Mouse (Mus musculus) natural killer cell, adult 2 months (primary cell): ENCODE data around the gene Fscn1.

Experiments used
- DNase-seq, 2 experiments: peaks; one replicate each; pipeline ENCODE4 v3.0.0; 2022; ENCODE audit warnings: low spot score in 2 of 2

Fscn1 gene

DNA sequence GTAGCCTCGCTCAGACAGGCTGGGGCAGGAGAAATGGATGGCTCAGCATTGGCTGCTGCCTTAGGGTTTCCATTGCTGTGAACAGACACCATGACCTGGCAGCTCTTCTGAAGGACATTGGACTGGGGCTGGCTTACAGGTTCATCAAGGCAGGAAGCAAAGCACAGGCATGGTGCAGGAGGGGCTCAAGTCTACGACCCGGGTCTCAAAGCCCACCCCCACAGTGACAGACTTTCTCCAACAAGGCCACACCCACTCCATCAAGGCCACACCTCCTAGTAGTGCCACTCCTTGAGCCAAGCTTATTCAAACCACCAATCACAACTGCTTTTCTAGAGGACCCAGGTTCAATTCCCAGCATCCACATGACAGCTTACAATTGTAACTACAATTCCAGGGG, 13.8 kb downstream of the Fscn1 start:
- DNase-seq = no peak

DNA sequence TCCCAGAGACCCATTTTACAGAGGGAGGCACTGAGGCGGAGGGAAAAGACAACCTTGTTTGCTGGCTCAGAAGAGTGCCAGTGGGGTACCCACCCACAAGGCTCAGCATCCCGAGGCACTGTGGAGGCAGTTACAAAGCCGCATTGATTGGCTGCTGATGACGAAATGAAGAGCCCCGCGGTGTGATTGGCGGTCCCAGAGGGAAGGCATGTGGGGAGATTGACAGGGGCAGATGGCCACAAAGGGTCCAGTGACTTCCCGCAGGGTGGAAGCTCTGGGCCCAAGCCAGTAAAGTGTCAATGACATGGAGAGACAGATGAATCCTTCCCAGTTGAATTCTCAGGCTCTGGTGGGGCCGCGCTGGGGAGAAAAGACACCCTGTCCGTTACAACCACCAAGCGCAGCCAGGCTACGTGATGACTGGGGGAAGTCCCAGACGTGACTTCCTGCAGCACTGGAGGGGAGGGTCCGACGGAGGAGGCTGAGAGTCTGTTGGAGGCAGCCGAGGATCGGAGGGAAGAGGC, 14.5 kb downstream of the Fscn1 start:
- DNase-seq = peak; percentile 30 to 37

DNA sequence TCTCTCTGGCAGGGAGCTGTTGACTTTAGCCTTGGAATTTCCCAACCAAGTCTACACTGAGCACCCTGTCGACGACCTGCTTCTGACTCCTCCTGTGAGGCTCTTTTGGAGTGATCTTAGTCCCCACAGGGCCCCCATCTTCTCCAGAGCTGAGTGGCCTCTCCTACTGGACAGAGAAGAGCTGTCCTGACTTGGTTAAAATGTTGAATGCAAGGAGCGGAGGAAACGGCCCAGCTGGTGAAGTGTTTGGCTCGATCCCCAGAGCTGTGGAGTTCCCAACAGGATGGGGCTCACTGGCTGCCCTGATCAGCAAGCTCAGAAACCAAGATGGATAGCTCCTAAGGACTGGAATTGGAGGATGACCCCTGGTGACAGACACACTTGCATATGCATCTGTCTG, 16.4 kb downstream of the Fscn1 start:
- DNase-seq = no peak

DNA sequence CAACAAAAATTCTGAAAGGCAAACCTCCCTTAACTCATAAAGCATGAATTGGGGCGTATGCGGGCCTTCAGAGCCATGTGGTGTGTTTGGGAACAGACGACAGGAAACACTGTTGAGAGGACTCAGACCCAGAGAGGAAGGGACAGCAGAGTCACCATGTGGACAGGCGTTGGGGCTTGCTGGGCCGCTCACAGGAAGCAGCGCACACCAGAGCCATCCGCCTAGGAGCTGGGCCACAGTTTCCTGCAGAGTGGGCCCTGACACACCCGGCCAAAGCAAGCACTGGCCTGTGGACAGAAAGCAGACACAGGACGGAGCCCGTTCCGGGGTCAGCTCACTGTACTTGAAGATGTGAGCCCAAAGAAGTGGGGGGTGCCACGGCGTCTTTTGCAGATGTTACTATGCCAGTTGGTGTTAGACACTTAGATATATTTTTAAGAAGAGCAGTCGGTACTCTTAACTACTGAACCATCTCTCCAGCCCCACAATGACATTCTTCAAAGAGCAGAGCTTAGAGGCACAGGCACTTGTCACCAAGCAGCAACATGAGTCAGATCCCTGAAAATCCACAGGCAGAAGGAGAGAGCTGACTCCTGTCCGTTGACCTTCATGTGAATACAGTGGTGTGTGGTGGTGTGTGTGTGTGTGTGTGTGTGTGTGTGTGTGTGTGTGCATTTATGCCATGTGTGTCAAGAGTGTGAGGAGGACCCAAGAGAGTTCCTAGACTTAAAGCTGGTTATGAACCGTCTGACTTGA, 22.1 kb downstream of the Fscn1 start:
- DNase-seq = no peak

DNA sequence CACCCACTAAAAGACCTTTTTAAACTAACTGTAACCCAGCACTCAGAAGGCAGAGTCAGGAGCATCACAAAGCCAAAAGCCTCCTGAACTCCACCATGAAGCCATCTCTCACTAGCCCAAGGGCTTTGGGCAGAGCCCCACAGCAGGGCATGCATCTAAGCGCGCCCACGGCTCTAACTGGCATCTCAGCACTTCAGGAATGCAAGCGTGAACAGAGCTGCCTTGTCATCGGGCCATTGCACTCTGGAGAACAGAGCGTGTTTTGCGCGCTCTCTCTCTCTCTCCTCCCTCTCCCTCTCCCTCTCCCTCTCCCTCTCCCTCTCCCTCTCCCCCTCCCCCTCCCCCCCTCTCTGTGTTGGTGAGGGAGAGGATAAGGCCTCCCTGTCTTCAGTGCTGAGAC, 23.0 kb downstream of the Fscn1 start:
- DNase-seq = no peak

DNA sequence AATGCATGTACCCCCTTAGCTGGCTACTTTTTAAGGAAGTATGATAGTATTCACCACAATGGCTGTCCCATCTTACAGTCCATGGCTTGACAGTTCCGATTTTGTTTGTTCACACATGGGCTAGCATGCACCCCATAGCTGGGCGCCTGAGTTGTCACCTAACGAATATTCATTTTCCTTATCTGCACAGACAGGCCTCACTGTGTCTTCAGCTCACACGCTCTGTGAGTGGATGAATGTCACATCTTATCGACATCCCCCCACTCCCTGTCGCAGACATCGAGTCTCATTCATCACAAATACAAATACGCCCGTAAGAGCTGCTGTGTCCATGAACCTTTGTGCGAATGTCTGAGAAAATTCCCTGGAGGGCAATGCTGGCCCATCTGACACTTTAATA, 24.1 kb downstream of the Fscn1 start:
- DNase-seq = no peak

DNA sequence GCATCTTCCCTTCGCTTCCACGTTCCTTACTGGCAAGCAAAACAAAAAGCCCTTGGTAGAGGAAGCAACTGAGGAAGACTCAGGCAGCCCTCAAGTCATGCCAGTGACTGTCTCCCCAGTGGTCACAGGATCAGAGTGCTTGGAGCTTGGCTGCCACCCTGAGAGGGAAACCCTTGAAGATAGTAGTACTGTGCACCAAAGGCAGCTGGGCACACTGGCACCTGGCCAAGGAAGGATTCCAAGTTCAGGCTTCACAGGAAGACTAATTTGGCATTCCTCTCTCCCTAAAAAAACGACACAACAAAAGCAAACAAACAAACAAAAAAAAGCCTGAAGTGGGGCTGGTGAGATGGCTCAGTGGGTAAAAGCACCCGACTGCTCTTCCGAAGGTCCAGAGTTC, 28.4 kb downstream of the Fscn1 start:
- no peak for DNase-seq

DNA sequence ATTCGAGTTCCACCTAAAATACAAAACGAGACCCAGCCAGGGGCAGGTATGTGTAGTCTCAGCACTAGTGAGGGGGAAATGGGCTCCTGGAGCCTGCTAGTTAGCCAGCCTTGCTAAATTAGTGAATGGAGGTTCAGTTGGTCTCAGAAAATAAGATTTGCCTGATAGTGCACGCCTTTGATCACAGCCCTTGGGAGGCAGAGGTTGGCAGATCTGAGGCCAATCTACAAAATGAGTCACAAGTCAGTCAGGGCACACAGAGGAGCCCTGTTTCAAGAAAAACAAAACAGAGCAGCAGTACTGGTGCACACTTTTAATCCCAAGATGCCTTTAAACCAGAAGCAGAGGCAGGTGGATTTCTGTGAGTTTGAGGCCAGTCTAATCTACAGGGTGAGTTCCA, 29.0 kb downstream of the Fscn1 start:
- DNase-seq = no peak

DNA sequence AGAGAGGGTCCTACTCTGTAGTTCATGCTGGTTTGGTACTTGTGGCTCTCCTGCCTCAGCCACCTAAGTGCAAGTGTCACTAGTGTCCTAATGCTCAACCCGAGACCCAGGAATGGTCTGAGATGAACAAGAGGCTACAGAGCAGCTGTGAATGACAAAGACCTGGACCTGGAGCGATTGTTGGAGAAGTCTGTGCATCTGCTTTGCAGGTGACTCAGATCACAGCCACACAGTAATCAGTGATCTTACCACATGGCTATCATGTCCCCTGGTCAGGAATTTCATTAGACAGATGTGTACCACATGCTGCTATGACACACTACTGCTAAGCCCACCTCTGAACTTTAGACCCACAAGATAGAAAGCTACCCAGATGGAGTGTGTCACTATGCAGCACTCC, 34.6 kb downstream of the Fscn1 start:
- no peak for DNase-seq

DNA sequence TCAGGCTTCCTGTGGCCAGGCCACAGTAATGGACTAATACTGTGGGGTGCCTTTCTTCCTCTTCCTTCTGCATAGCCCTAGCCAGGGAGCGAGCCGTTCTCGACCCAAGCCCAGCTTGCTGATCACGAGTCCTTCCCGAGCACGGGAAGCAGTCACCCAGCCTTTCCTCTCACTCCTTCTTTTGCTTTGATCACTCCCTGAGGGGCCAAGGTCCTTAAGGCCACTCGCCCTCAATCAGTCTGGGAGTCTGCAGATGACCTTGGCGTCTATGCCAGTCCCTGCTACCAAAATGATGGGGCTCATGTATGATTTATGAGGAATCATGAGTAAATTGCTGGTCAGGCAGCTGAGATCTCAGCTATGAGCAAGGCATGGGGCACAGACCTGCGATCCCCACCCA, 37.4 kb downstream of the Fscn1 start:
- no peak for DNase-seq

DNA sequence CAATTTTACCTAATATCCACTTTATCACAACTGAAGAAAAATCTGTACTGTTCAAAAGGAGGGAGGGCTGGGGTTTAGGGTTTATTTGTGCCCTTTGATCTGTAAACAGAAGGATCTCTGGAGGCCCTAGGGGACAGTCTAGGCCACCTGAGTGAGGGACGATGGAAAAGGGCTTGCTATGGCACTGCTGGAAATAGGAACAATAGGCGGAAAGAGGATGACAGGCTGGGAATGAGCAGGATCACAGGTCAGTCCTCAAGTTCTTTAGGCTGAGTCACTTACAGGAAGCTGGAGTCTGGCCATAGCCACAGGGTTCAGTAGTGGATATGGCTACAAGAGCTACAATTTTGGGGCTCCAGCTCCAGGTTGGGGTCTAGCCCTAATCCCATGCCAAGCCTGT, 38.0 kb downstream of the Fscn1 start:
- DNase-seq = no peak

DNA sequence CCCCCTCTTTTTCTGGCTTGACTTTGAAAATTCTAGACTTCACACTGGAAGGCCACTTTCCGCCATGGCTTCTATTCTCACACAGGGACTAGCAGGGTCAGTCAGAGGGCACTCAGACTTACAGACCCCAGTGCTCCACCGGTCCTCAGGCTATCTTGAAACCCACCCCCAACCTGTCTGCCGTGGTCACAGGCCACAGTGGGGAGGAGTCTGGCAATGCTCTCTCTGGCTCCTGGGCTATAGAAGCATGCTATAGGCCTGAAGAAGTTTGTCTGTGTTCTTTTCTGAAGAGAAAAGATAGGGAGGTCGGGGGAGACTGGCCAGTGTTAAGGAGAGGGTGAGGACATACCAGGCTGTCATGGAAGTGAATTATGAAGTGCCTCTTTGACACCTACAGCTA, 39.9 kb downstream of the Fscn1 start:
- no peak for DNase-seq

DNA sequence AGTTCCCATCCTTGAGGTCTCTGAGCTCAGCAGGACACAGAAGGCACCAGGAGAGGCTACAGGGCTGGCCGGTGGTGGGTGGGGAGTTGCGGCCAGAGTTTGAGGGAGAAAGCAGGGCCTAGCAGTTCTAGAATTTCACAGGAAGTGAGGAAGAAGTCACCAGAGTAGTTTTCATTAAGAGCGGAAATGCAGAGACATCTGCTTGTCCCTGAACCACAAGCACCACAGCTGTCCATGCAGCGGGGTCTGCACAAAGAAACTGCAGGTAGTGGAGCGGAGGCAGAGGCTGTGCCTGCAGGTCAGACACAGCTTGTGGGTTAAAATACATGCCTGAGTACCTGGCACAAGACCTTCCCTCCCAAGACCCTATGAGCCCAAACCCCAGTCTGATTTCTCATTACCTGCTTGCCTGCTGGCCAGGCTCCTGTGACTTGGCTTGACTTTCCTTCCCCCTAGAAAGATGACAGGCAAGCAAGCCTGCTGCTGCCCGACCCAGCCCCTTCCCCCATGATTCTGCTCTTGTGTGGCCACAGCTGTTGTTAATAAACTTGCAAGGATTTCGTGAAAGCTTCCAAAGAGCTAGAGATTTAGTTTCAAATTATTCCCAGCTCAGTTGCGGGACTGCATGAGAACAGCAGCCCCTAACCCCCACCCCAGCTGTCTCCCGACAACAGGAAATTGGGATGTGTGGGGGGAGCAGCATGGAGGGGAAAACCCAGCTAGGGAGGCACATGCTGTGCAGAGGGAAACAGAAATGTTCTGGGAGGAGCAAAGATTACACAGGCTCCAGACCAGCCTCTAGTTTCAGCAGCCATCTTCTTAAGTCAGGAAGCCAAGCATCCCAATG, 40.7 kb downstream of the Fscn1 start:
- DNase-seq = no peak

DNA sequence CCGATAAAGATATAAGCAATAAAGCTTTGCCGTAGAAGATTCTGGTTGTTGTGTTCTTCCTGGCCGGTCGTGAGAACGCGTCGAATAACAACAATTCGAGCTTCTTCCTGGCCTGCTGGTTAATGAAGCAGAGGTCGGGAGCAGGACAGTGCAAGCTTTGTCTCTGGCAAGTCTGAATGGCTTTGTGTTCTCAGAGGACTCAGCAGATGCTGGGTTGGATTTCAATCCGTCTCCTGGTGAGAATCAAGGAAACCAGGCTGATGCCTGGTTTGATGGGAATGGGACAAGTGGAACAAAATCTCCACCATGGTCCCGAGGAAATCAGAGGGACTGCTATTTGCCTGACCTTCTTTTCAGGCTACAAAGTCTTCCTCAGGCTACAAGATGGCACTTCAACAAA, 49.2 kb downstream of the Fscn1 start:
- no peak for DNase-seq

DNA sequence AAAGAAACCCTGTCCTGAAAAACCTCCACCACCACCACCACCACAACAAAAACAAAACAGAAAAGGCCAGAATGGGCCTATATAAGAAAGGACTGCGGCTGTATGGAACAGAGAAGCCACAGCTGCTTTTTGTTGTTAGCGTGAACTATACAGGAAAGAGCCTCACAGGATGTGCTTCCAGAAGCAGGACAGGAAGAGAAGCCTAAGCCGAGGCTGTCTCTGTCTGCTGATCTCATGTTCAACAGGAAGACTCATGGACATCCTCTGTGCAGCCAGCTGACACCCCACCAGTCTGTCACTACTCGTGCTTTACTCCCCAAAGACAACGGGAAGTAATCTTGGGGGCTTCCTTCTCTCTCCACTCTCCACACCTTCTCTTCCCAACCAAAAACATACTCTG, 57.3 kb downstream of the Fscn1 start:
- DNase-seq = no peak
